Comparison of ENCODE assay signal across 8 mouse cellular contexts in the genomic region with DNA sequence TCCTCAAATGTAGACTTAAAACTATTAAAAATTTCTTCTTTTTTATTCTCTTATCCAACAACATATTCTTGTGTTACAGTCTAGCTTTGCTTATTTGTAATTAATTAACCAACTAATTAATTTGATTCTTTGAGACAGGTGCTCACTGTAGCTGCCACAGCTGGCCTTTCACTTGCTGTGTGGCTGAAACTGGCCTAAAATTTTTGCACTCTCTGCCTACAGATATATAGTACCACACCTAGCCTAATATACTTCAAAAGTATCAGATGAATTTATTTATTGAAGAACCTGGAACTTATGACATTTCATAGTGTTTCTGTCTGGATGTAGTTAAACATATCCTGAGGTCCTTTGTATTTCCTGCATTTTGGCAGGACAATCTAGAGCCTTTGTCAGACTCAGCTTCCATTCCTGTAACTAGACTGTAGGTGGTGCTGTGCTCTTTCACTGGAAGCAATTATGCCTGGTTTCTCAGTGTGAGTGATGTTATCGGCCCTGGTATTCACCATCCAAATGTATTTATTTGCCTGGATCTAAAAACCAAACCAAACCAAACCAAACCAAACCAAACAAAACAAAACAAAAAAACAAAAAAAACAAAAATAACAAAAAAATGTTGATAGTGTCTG. TPM values are rescaled to one million over a fixed set of nuclear protein-coding genes. Genes with fewer than 3 reads are reported as not detected.
DNase-seq lines count a peak whose midpoint lies in the region; ATAC-seq lines count a peak whose summit lies in the region.

No protein-coding gene starts in this region.

- 3% methylated on average over 1 of the region's 1 CpGs for WGBS in embryonic facial prominence, embryonic 11.5 days
- 0% methylated on average over 1 of the region's 1 CpGs for WGBS in midbrain, embryonic 11.5 days

- ATAC-seq in embryonic facial prominence, embryonic 11.5 days (replicated peaks; ENCODE audit: insufficient number of reproducible peaks, low FRiP score, low TSS enrichment, low read depth): no peak
- peak; percentile 78 for ATAC-seq in midbrain, embryonic 11.5 days (ENCODE audit: low FRiP score)
- ATAC-seq in erythroid progenitor cell, adult 5-6 weeks (replicated peaks; ENCODE audit: low FRiP score, poor library complexity, severe bottlenecking): no peak

- H3K9me3 ChIP-seq in embryonic facial prominence, embryonic 11.5 days (replicated peaks; ENCODE audit: control insufficient read depth, low read length): no peaks in the 10 kb centered on the region
- no peaks in the 10 kb centered on the region for H3K9me3 ChIP-seq in midbrain, embryonic 11.5 days (ENCODE audit: control insufficient read depth, low read length)

- no peaks in the 10 kb centered on the region for H3K4me1 ChIP-seq in embryonic facial prominence, embryonic 11.5 days (ENCODE audit: control insufficient read depth, insufficient read depth, low read length)
- H3K4me1 ChIP-seq in midbrain, embryonic 11.5 days (ENCODE audit: control insufficient read depth, insufficient read depth, low read length): no peaks in the 10 kb centered on the region

- H3K27me3 ChIP-seq in embryonic facial prominence, embryonic 11.5 days (ENCODE audit: control insufficient read depth, insufficient read depth, low read length): no peaks in the 10 kb centered on the region
- no peaks in the 10 kb centered on the region for H3K27me3 ChIP-seq in midbrain, embryonic 11.5 days (ENCODE audit: control insufficient read depth, insufficient read depth, low read length)

- no peak overlapping the region for H3K9ac ChIP-seq in embryonic facial prominence, embryonic 11.5 days (replicated peaks; ENCODE audit: low read length)
- H3K9ac ChIP-seq in midbrain, embryonic 11.5 days (ENCODE audit: low read length): no peak overlapping the region

- no peak overlapping the region for H3K4me2 ChIP-seq in embryonic facial prominence, embryonic 11.5 days (ENCODE audit: low read depth, low read length)
- no peak overlapping the region for H3K4me2 ChIP-seq in midbrain, embryonic 11.5 days

- DNase-seq in adrenal gland, adult 2 months: peak; percentile 19
- no peak for DNase-seq in adrenal gland, adult 18-20 months (ENCODE audit: low spot score in 2 of 2)
- peak; percentile 31 for DNase-seq in right cerebral cortex, adult 18-20 months
- DNase-seq in right cerebral cortex, postnatal 25 days: no peak
- DNase-seq in embryonic facial prominence, embryonic 11.5 days (ENCODE audit: low spot score): peak; percentile 87
- peak; percentile 18 for DNase-seq in kidney, postnatal 10 days
- peak; percentile 89 for DNase-seq in midbrain, embryonic 11.5 days (ENCODE audit: low spot score, missing footprints)

- no peak overlapping the region for H3K4me3 ChIP-seq in embryonic facial prominence, embryonic 11.5 days (ENCODE audit: low read depth, low read length)
- no peak overlapping the region for H3K4me3 ChIP-seq in midbrain, embryonic 11.5 days (ENCODE audit: low read depth, low read length)

- H3K36me3 ChIP-seq in embryonic facial prominence, embryonic 11.5 days (replicated peaks; ENCODE audit: control insufficient read depth, insufficient read depth, low read depth, low read length): no peaks in the 10 kb centered on the region
- no peaks in the 10 kb centered on the region for H3K36me3 ChIP-seq in midbrain, embryonic 11.5 days (ENCODE audit: control insufficient read depth, insufficient read depth, low read length)

- no peak overlapping the region for H3K27ac ChIP-seq in embryonic facial prominence, embryonic 11.5 days (replicated peaks; ENCODE audit: low read depth, low read length)
- no peak overlapping the region for H3K27ac ChIP-seq in midbrain, embryonic 11.5 days (ENCODE audit: low read depth, low read length)

RNA-seq across cellular contexts. Expression of a gene that starts 43.7 kb away (rescaled TPM):
- total RNA-seq in adrenal gland, adult 2 months (2021): 10 to 100 TPM; 28.6 to 36.4 TPM
- polyA plus RNA-seq in adrenal gland, adult 2 months (2012; rRNA removed): 9.2 and 11.0 TPM in 2 replicates
- total RNA-seq in adrenal gland, adult 18-20 months (2021): 10 to 100 TPM; 32.7 to 34.9 TPM
- polyA plus RNA-seq in embryonic facial prominence, embryonic 11.5 days (2014; fragmentation: Nextera tagmentation; extraction: Ambion mirVana): 8.9 and 10.2 TPM in 2 replicates
- polyA plus RNA-seq in midbrain, embryonic 11.5 days (2014; fragmentation: Nextera tagmentation; extraction: Ambion mirVana): 7.9 TPM in 2 replicates
- total RNA-seq in erythroid progenitor cell, adult 5-6 weeks (2015; ENCODE audit: low replicate concordance): 37.1 and 50.7 TPM in 2 replicates
- 53.0 and 92.4 TPM in 2 replicates for total RNA-seq in erythroid progenitor cell, adult 5-6 weeks (2017; ENCODE audit: low replicate concordance)

Comparison
In these comparisons a context has a peak if more than half of its experiments do, and no peak if none do; other contexts are left out.
1. DNase-seq: peak in adrenal gland, adult 2 months (single experiment), right cerebral cortex, adult 18-20 months (single experiment), embryonic facial prominence, embryonic 11.5 days (single experiment), kidney, postnatal 10 days (single experiment) and midbrain, embryonic 11.5 days (single experiment); none in adrenal gland, adult 18-20 months (0 of 2) and right cerebral cortex, postnatal 25 days (single experiment).